Mouse (Mus musculus) forebrain, embryonic 16.5 days (tissue): ENCODE results near the gene Pgam5. TPM values are rescaled to one million over a fixed set of nuclear protein-coding genes. Genes with fewer than 3 reads are reported as not detected.

Experiments used
- ATAC-seq: fragments of 200-750 bp; cut with Nextera tagmentation; 2 replicates; pipeline ENCODE4 v1.8.0; 2017; ENCODE audit warnings: mild to moderate bottlenecking, moderate library complexity
- H3K27ac ChIP-seq: fragments of 300-500 bp; sonication (generic); 2 replicates; pipeline ENCODE4 v1.5.1; 2014; ENCODE audit warnings: low read length, control low read depth
- H3K27me3 ChIP-seq: fragments of 300-500 bp; sonication (generic); replicated peaks from 2 replicates; pipeline ENCODE4 v1.6.1; 2014; ENCODE audit warnings: low read length; ENCODE audit not compliant: control insufficient read depth, insufficient read depth
- H3K36me3 ChIP-seq: fragments of 300-500 bp; sonication (generic); 2 replicates; pipeline ENCODE4 v1.6.1; 2014; ENCODE audit not compliant: control insufficient read depth, insufficient read depth
- H3K4me1 ChIP-seq: fragments of 300-500 bp; sonication (generic); replicated peaks from 2 replicates; pipeline ENCODE4 v1.6.1; 2014; ENCODE audit warnings: low read length; ENCODE audit not compliant: control insufficient read depth, insufficient read depth
- H3K4me2 ChIP-seq: fragments of 300-500 bp; sonication (generic); 2 replicates; pipeline ENCODE4 v1.6.1; 2014; ENCODE audit warnings: mild to moderate bottlenecking, low read length, control low read depth
- H3K4me3 ChIP-seq: fragments of 300-500 bp; sonication (generic); replicated peaks from 2 replicates; pipeline ENCODE4 v1.5.1; 2014; ENCODE audit warnings: mild to moderate bottlenecking, low read length, control low read depth
- H3K9ac ChIP-seq: fragments of 300-500 bp; sonication (generic); replicated peaks from 2 replicates; pipeline ENCODE4 v1.6.1; 2014; ENCODE audit warnings: low read depth, low read length, control low read depth
- H3K9me3 ChIP-seq: fragments of 300-500 bp; sonication (generic); 2 replicates; pipeline ENCODE4 v1.6.1; 2016; ENCODE audit warnings: low read length; ENCODE audit not compliant: control insufficient read depth
- WGBS: fragments of 180-500 bp; shearing (Covaris S2); extraction: QIAGEN DNeasy Blood & Tissue Kit; methylation state at CpG from one replicate; pipeline ENCODE4 v1.1.7; 2014; 5-methylcytosine and 5-hydroxymethylcytosine counted together
- polyA plus RNA-seq: library from polyadenylated mRNA; unstranded; fragments of >200 nt; fragmentation: Nextera tagmentation; extraction: Ambion mirVana; gene quantifications from 2 replicates; pipeline ENCODE4 v1.2.1, GENCODE M21; 2015

Pgam5 gene
- polyA plus RNA-seq, 1 experiment from 2014 or later = 108 TPM

DNA sequence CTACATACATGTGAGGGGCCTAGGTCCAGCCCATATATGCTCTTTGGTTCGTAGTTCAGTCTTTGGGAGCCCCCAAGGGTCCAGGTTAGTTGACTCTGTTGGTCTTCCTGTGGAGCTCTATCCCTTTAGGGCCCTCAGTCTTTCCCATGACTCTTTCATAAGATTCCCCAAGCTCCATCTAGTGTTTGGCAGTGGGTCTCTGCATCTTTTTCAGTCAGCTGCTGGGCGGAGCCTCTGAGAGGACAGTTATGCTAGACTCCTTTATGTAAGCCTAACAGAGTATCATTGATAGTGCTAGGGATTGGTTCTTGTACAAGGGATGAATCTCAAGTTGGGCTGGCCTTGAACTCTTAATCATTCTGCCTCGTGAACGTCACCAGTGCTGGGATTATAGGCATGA is 49.4 kb downstream of the Pgam5 start:
- 92% methylated on average over 4 of the region's 4 CpGs for WGBS
- Histone ChIP-seq H3K9ac (no peak overlapping the region), H3K4me2 (no peak overlapping the region), H3K27ac (no peak overlapping the region), H3K36me3 (peaks cover 46% of the 10 kb centered on the region), H3K4me1 (no peaks in the 10 kb centered on the region), H3K27me3 (no peaks in the 10 kb centered on the region), H3K4me3 (no peak overlapping the region), H3K9me3 (no peaks in the 10 kb centered on the region)
- no peak for ATAC-seq

GRCm38 (mm10) chr5:110216780-110217179 is 52.9 kb downstream of the Pgam5 start:
- no peak for ATAC-seq
- no peak overlapping the region for H3K4me2 ChIP-seq
- no peaks in the 10 kb centered on the region for H3K4me1 ChIP-seq
- H3K4me3 ChIP-seq = no peak overlapping the region
- no peaks in the 10 kb centered on the region for H3K27me3 ChIP-seq
- WGBS = 93% methylated on average over 3 of the region's 3 CpGs
- H3K9ac ChIP-seq = no peak overlapping the region
- no peak overlapping the region for H3K27ac ChIP-seq
- H3K9me3 ChIP-seq = no peaks in the 10 kb centered on the region
- peaks cover 51% of the 10 kb centered on the region for H3K36me3 ChIP-seq

GRCm38 (mm10) chr5:110211312-110211711 is 58.4 kb downstream of the Pgam5 start:
- WGBS = 91% methylated on average over 2 of the region's 2 CpGs
- Histone ChIP-seq H3K9ac (no peak overlapping the region), H3K9me3 (no peaks in the 10 kb centered on the region), H3K36me3 (peaks cover 50% of the 10 kb centered on the region), H3K27ac (no peak overlapping the region), H3K27me3 (no peaks in the 10 kb centered on the region), H3K4me3 (no peak overlapping the region), H3K4me1 (no peaks in the 10 kb centered on the region), H3K4me2 (no peak overlapping the region)
- ATAC-seq = no peak

Other genes with a start within 250 kb of the Pgam5 start
- gene Gm17655, start 197.4 kb downstream of the Pgam5 start, polyA plus RNA-seq = 3.3 and 7.5 TPM in 2 replicates
- gene Gm35315, start 175.5 kb downstream of the Pgam5 start, polyA plus RNA-seq = 1.0 and 1.7 TPM in 2 replicates
- gene Plcxd1, start 169.9 kb downstream of the Pgam5 start, polyA plus RNA-seq = 1.9 and 3.2 TPM in 2 replicates
- 61.7 and 68.9 TPM in 2 replicates for gene Gtpbp6, start 161.7 kb downstream of the Pgam5 start, polyA plus RNA-seq
- 20.1 and 21.1 TPM in 2 replicates for gene Zfp605, start 159.8 kb downstream of the Pgam5 start, polyA plus RNA-seq
- gene Chfr, start 134.1 kb downstream of the Pgam5 start, polyA plus RNA-seq = 91.2 and 92.4 TPM in 2 replicates
- gene Golga3, start 93.2 kb downstream of the Pgam5 start, polyA plus RNA-seq = 23.9 and 26.5 TPM in 2 replicates
- 25.2 and 29.1 TPM in 2 replicates for gene Ankle2, start 38.9 kb downstream of the Pgam5 start, polyA plus RNA-seq
- 5.3 and 7.3 TPM in 2 replicates for gene Pxmp2, start 16.3 kb upstream of the Pgam5 start, polyA plus RNA-seq
- gene Pole, start 16.4 kb upstream of the Pgam5 start, polyA plus RNA-seq = 12.4 and 13.7 TPM in 2 replicates
- 7.6 and 7.7 TPM in 2 replicates for gene P2rx2, start 73.3 kb upstream of the Pgam5 start, polyA plus RNA-seq
- not detected in 2 replicates for gene Lrcol1, start 74.8 kb upstream of the Pgam5 start, polyA plus RNA-seq
- gene Fbrsl1, start 178.6 kb upstream of the Pgam5 start, polyA plus RNA-seq = 19.7 and 23.9 TPM in 2 replicates